Mouse (Mus musculus) brain, embryonic 14.5 days (tissue): ENCODE data around the gene Gm28230.

Experiments used
- CTCF ChIP-seq: fragments of 200-500 bp; IDR thresholded peaks from 2 replicates; pipeline ENCODE4 v1.5.1; 2012; ENCODE audit warnings: inconsistent platforms, mild to moderate bottlenecking, moderate library complexity, borderline replicate concordance; ENCODE audit not compliant: insufficient read depth, insufficient read length; ENCODE audit errors: extremely low read depth
- POLR2A ChIP-seq: fragments of 200-500 bp; IDR thresholded peaks from 2 replicates; pipeline ENCODE4 v1.6.1; 2012; ENCODE audit warnings: mild to moderate bottlenecking, inconsistent platforms, borderline replicate concordance; ENCODE audit not compliant: poor library complexity, insufficient read depth, insufficient read length, severe bottlenecking; ENCODE audit errors: extremely low read depth

GRCm38 (mm10) chr2:74699664-74700545, 26.6 kb upstream of the Gm28230 start:
- TF ChIP-seq CTCF, result no peak
- no peak for TF ChIP-seq POLR2A
